Mouse (Mus musculus) activated CD4-positive, CD25-positive, alpha-beta regulatory T cell, adult 4 months (primary cell): ENCODE data around the gene Wnt4. TPM values are rescaled to one million over a fixed set of nuclear protein-coding genes. Genes with fewer than 3 reads are reported as not detected.

ENCODE experiments used
- ATAC-seq: one replicate; pipeline ENCODE4 v1.8.0; 2017
- polyA plus RNA-seq, 2 experiments: library from polyadenylated mRNA; unstranded; fragments of 100-300 nt; shearing (Covaris generic); gene quantifications; one replicate each; pipeline ENCODE4 v1.2.1; 2017

The Wnt4 gene
- polyA plus RNA-seq, 2 experiments from 2014 or later = 0.32 TPM; not detected in 1

DNA sequence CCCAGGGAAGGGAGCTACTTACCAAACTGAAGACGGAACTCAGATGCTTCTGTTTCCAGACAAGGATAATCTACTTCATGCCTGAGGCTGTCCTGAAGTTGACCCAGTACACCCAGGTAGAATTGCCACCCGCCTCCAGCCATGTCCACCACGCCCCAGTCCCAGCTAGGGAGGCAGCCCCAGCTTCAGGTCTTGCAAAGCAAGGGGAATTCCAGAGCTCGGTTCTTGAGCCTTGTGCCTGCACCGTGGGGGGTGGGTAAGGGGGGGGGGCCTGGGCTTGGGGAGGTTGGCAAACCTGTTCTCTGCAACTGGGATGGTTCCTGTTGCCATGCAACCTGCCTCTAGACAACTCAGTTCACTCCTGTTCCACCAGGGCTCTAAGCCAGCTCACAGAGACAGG, 2.1 kb downstream of the Wnt4 start:
- ATAC-seq = no peak

DNA sequence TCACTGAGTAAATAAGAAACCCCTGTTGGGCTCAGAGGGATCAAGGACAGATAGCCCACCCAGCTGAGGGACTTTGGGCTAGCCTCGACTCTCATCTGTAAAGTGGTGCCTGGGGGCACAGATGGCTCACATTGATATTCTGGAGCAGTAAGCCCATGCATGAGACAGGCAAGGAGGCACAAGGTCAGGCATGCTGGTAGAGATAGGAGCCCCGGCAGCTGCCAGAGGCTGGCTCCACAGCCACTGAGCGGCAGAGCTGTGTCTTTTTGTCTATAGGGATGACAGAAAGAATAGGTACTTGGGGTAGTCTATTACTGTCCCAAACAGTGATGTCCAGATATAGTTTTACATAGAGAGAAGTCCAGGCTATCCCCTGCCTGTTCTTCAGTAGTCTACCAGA, 4.0 kb downstream of the Wnt4 start:
- ATAC-seq = no peak

GRCm38 (mm10) chr4:137282122-137282521, 4.8 kb downstream of the Wnt4 start:
- ATAC-seq = no peak

DNA sequence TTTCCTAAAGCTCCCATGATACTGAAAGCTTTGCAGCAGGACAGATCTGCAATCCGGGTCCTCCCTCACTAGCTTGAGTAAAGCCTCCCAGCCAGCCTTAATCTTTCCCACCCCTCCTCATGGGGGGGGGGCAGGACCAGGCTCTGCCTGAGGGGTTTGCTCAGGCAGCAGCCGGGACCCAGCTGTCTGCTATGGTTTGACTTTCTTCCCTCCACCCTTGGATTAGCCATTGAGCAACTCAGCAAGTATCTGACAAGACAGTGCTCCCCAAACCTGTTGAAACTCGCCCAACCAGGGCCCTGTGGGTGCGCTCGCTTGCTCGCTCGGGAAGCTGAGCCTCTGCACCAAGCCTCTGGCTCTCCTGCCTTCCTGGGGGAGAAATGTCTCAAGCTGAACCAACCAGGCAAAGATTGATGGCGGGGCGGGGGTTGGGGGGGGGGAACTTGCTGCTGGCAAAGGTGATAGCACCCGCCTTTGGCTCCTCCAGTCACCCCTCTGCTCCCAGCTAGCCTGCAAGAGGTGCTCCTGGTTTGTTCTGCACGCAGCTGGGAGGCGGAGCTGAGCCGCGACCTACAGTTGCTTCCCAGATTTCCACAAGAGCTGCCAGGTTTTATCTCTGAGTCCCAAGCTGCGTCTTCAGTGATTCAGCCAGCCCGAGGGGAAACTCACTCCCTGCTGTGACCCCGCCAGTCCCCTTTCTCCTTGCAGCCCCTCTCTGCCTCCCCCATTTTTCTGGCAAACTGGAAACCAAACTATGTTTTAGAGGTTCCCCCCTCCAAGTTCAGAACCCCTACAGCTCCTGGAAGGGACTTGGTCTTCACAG, 5.5 kb downstream of the Wnt4 start:
- ATAC-seq = no peak

- no peak for ATAC-seq
These were observed 6.1 kb downstream of the Wnt4 start for GRCm38 (mm10) chr4:137283407-137283732.

GRCm38 (mm10) chr4:137285876-137286661, 8.8 kb downstream of the Wnt4 start:
- ATAC-seq = no peak

DNA sequence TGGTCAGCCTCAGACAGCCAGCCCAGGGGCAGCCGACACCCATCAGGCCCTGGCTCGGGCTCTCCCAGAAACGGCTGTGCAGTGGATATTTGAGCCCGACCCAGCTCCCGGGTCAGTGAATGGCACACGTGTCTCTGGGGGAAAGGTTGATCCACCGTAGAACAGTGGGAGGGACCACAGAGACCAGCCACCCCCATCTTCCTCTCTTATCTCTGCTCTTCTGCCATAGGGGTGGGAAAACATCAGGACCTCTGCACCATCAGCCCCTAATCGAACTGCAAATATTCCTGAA, 9.3 kb downstream of the Wnt4 start:
- no peak for ATAC-seq

GRCm38 (mm10) chr4:137287206-137287605, 9.9 kb downstream of the Wnt4 start:
- ATAC-seq = no peak

- ATAC-seq = no peak
These were observed 10.5 kb downstream of the Wnt4 start for GRCm38 (mm10) chr4:137287818-137288217.

DNA sequence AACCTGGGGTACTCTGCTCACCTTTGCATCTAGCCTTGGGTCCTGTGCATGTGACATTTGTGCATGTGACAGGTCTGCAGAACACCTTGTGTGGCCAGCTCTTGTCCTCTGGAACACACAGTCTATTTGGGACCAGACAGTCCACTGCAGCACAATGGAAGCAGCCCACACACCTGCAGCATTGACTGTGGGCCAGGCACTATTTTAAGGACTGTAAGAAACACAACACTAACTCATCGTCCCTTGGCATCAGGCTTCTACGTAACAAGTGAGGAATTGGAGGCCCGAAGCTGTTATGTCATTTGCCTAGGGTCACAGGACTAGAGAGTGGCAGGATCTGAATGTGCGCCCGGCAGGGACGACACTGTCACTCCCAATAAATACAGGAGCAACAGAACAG, 12.4 kb downstream of the Wnt4 start:
- no peak for ATAC-seq

GRCm38 (mm10) chr4:137290250-137290649, 13.0 kb downstream of the Wnt4 start:
- no peak for ATAC-seq

DNA sequence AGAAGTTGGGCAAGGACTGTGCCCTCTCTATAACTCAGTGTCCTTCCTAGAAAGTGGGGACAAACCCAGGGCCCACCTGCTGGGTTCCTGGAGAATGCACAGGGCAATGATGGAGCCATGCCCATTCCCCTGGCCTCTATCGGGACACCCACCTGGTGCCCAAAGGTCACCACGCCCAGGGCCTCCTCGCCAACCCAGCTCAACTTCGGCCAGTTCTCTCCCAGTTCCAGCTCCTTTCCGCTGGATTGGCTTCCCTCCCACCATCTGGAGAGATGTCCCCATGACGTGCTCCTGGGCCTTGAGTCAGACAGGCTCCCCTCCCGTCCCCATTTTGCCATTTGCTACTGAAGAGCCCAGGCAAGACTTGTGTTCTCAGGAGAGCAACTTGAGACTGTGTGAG, 15.3 kb downstream of the Wnt4 start:
- ATAC-seq = no peak

DNA sequence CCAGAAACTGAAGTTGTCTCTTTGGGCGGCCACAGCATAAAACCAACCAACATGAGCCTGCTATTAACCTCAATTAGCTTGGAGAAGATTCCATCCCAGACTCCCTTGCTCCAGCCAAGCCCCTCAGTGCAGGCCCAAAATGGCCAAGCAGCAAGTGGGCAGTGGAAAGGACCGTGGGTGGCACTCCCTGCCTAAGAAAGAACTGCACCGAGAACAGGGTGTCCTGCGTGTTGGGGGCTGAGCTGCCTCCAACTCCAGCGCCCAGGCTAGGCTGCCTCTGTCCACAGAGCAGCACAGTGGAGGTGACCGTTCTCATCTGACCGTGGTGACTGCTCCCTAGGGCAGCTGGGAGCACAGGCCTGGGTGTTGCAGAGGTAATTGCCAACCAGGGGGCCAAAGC, 16.7 kb downstream of the Wnt4 start:
- no peak for ATAC-seq

GRCm38 (mm10) chr4:137294474-137294873, 17.2 kb downstream of the Wnt4 start:
- ATAC-seq = no peak

- no peak for ATAC-seq
These were observed 17.7 kb downstream of the Wnt4 start for GRCm38 (mm10) chr4:137294951-137295350.

DNA sequence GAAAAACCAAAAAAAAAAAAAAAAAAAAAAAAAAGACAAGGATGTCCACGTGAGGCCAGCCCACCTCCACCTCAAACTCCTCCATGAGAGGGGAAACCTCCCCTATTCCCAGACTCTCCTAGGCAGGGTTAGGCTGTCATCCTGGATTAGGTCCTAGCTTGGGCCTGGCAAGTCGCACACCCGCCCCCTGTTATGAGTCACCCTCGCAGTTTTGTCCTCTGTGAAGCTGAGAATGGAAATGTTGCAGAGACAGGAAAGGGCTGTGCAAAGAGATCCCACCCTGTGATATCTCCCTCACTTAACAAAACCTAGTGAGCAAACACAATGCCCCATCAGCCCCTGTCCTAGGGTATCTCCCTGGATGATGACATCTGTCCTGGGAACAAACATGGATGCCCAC, 20.3 kb downstream of the Wnt4 start:
- ATAC-seq = no peak

GRCm38 (mm10) chr4:137298406-137298805, 21.1 kb downstream of the Wnt4 start:
- ATAC-seq = no peak

- ATAC-seq = no peak
These were observed 22.9 kb downstream of the Wnt4 start for GRCm38 (mm10) chr4:137300227-137300626.

- ATAC-seq = no peak
These were observed 24.3 kb downstream of the Wnt4 start for GRCm38 (mm10) chr4:137301635-137302034.

DNA sequence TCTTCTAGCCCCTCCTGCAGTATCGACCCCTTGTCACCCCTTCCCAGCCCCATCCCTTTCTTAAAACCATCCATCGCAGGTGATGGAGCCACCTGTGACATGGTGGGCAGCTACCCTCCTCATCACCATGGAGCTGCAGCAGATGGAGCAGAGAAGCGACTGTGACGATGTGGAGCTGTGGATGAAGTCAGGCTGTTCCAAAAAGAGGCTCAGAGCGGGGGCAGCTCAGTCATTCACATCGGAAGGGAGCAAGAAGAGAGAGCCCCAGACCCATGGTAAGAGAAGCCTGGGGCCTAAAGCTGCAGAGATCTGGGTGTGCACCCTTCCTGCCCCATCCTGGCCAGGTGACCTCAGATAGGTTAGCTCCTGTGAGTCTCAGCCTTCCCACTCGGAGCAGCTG, 26.8 kb downstream of the Wnt4 start:
- ATAC-seq = no peak

DNA sequence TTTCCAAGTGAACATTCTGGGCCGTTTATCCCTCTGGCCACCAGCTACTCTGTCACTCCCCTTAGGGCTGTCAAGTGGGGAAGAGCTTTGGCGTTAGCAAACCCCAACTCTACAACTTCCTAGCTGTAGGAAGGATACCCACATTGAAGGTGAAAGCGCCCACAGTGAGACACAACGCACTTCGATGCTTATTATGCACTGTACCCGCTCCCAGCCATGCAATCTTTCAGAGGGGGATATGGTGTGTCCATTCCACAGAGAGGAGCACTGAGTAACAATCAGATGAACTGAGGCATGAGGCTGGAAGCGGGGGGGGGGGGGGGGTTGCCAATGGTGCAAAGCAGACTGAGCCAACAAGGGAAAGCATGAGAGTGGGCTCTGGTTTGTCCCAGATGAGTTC, 27.8 kb downstream of the Wnt4 start:
- no peak for ATAC-seq

DNA sequence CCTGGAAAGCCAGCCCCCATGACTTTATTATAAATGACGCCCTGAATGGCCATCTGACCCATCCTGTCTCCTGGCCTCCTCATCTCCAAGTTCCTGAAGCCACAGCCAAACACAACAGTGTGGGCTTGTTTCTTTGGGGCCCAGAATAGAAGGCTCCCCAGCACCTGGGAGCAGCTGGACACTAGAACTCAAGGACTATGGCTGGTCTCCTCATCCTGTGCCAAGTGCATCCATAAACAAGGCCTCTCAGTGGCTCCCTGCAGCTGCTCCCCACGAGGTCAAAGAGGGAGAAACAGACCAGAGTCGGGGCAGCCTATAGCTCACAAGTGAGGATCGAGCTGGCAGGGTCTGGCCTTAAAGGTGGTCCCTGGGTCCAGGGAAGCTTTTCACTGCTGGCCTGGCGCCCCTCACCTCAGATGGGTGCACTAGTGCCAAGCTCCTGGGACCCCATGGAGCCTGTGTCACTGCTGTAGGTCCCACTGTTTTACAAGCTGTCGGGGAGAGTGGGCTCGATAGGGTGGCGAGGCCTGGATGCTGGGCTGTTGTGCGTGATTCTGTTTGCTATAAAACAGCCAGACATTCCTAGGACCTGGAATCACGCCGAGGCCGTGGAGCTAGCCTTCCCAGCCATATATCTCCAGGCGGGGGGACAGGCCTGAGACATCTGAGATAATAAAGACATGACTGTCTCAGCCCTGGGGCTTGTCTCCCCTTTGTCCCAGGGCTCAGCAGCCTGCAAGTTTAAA, 28.7 kb downstream of the Wnt4 start:
- no peak for ATAC-seq

DNA sequence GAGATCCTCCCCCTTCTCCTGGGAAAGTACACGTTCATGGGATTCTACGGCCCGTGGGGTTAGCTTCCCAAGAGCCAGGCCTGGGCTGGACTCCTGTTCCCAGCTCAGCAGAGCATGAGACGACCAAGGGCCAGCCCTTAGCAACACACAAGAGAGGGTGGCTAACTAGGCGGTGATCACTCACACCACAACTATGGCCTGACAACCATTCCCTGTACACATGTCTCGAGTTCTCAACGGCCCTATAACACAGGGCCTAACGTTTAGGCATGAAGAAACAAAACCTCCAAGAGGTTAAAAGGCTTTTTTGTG, 29.2 kb downstream of the Wnt4 start:
- no peak for ATAC-seq
